Mouse (Mus musculus): ENCODE measurements at regions not wholly inside any gene's neighbourhood (a gene's known extent, or its start where the extent isn't known, plus 50 kb on each side); places are given as distances from the start of the nearest gene placed in this dataset.

DNA sequence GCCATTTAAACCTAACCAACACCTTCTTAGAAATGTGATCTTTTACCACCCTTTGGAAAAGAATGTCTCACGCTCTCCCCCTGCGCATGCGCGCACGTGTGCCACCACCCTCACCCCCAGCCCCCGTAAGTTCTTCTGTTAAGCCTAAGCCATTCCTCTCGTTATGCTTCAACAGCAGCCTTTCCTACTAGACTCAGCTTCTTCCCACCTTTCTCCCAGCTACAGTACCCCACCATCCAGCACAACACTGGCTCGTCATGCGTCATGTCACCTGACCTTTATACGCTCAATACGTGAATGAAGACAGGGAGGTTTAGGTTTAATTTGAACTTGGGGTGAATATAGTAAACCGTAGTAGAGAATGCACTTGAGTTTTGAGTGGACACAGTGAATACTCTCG lies 55.8 kb upstream of the Mpp6 start:
- DNase-seq (no peak), ATAC-seq (ENCODE audit: insufficient read depth) (no peak)
- H3K4me2 ChIP-seq = no peak overlapping the region
- H3K27me3 ChIP-seq (ENCODE audit: insufficient read depth, low read length) = no peaks in the 10 kb centered on the region
- no peaks in the 10 kb centered on the region for H3K4me1 ChIP-seq (ENCODE audit: insufficient read depth)
- H3K36me3 ChIP-seq (ENCODE audit: insufficient read depth) = no peaks in the 10 kb centered on the region
- WGBS = 84% methylated on average over 13 of the region's 13 CpGs
- no peak for TF ChIP-seq CTCF (IDR thresholded peaks at IDR 0.05; ENCODE audit: low read depth)
- H3K9ac ChIP-seq = no peak overlapping the region
- H3K4me3 ChIP-seq (ENCODE audit: low read depth, low read length) = no peak overlapping the region
- no peaks in the 10 kb centered on the region for H3K9me3 ChIP-seq (ENCODE audit: low read depth, low read length)
- no peak overlapping the region for H3K27ac ChIP-seq (ENCODE audit: low read depth)

- Histone ChIP-seq H3K27me3 (ENCODE audit: insufficient read depth, low read length) (no peaks in the 10 kb centered on the region), H3K36me3 (ENCODE audit: insufficient read depth) (no peaks in the 10 kb centered on the region), H3K4me1 (ENCODE audit: insufficient read depth) (no peaks in the 10 kb centered on the region), H3K9ac (no peak overlapping the region), H3K4me2 (no peak overlapping the region), H3K9me3 (ENCODE audit: low read depth, low read length) (no peaks in the 10 kb centered on the region), H3K4me3 (ENCODE audit: low read depth, low read length) (no peak overlapping the region), H3K27ac (ENCODE audit: low read depth) (no peak overlapping the region)
- ATAC-seq (ENCODE audit: insufficient read depth) (no peak), DNase-seq (no peak)
- WGBS = 83% methylated on average over 11 of the region's 11 CpGs
- no peak for TF ChIP-seq CTCF (IDR thresholded peaks at IDR 0.05; ENCODE audit: low read depth)
Observed at GRCm38 (mm10) chr6:50058596-50058995, 51.4 kb upstream of the Mpp6 start.

- H3K27me3 ChIP-seq (ENCODE audit: insufficient read depth, low read length) = no peaks in the 10 kb centered on the region
- no peak for DNase-seq
- 84% methylated on average over 3 of the region's 3 CpGs for WGBS
- ATAC-seq (ENCODE audit: insufficient read depth) = no peak
- H3K9me3 ChIP-seq (ENCODE audit: low read depth, low read length) = no peaks in the 10 kb centered on the region
- H3K36me3 ChIP-seq (ENCODE audit: insufficient read depth) = no peaks in the 10 kb centered on the region
- no peak overlapping the region for H3K9ac ChIP-seq
- H3K27ac ChIP-seq (ENCODE audit: low read depth) = no peak overlapping the region
- TF ChIP-seq CTCF (IDR thresholded peaks at IDR 0.05; ENCODE audit: low read depth) = no peak
- no peak overlapping the region for H3K4me2 ChIP-seq
- H3K4me3 ChIP-seq (ENCODE audit: low read depth, low read length) = no peak overlapping the region
- H3K4me1 ChIP-seq (ENCODE audit: insufficient read depth) = no peaks in the 10 kb centered on the region
Observed at GRCm38 (mm10) chr6:50059917-50060316, 50.1 kb upstream of the Mpp6 start.
